Mouse (Mus musculus): ENCODE measurements around the gene Chd3. TPM values are rescaled to one million over a fixed set of nuclear protein-coding genes. Genes with fewer than 3 reads are reported as not detected.
A peak's percentile ranks its signal among the peaks of the same experiment; 100 is the strongest.
"Not testable (repeated sequence)": the region's sequence is repeated elsewhere in the genome, so short reads cannot be mapped to it uniquely, and the experiment has no call there.

Chd3 gene
- total and polyA plus RNA-seq, 3 experiments, result 71.0 to 92.8 (median 83.4) TPM

DNA sequence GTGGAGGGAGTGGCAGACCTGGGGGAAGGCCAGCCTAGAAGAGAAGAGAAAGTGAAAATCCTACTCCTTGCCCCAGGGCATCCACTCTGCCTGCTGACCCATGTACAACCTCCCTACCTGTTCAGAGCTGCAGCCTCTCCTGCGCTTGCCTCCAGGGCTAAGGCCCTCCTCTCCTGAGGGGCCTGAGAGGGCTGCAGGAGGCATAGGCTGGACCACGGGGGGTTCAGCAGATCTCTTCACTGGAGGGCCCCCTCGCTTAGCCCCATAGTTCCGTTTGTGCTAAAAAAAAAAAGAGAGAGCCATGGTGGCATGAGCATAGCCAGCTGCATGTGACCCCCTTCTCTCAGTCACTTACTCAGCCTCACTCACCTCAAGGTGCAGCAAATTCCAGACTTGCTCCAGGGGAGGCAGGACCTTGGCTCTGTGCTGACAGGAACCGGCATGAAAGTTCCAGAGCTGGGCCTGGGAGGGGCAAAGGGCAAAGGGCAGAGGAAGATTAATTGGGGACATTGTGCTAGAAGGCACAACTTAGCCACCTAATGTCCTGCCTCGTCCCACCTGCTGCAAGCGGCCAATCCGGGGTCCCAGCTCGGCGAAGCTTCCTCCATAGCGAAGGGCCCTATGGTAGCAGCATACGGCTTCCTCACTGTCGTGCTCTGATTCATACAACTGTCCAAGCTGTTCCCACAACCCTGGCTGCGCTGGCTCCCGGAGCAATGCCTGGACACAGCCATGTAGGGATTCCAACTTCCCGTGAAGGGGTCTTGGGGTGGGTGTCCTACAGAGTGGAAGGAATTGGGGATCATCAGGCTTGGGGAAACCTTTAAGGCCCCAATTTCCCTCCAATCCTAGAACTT is 37.9 kb upstream of the Chd3 start:
- DNase-seq, result no peak

DNA sequence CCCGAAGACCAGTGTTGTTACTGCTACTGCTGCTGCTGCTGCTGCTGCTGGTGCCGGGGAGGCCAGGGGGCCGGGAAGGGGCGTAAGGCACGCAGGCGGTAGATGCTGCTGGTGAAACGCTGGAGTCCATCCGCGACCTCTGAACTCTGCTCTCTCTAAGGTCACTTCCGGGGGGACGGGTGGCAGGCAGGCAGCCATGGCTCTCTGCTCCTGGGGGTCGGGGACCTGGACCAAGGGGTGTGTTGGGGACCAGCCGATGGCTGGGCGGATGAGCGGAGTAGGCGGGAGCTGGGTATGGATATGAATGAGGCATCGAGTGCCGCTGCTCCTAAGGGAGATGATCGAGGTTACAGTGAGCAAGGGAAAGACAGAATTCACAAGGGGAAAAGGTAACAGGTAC is 37.1 kb upstream of the Chd3 start:
- no peak for DNase-seq

DNA sequence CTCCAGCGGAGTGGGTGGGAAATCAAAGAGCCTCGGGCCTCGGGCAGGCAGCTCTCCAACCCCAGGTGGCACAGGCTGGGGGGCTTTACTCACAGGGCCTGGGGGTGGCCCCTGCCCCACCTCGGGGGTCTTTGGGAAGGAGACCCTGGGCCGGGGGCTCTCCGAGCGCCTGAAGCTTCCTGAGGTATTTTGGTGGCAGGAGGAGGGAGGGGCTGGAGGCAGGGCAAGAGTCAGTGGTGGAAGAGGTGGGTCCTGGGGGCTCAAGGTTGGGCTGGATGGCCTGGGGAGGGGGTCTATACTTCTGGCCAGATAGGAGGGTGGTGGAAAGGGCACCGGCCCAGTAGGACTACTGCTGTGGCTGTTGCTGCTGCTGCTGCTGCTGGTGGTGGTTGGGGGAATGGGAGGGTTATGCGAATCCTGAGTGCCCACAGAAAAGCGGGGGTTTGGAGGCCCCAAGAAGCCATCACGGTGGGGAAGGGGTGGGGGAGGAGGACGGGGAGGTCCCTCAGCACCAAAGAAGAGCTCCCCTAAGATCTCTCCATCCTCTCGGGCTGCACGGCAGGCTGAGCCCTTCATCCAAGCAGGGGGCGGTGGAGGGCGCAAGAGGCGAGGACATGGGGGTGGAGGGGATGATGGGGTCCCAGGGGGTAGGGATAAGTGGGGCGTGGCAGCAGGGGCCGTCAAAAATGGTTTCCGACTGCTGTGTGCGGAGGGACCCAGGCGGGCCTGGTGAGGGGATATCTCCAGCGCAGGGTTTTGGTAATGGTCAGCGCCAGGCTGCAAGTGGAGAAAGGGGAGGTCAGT is 36.4 kb upstream of the Chd3 start:
- no peak for DNase-seq

DNA sequence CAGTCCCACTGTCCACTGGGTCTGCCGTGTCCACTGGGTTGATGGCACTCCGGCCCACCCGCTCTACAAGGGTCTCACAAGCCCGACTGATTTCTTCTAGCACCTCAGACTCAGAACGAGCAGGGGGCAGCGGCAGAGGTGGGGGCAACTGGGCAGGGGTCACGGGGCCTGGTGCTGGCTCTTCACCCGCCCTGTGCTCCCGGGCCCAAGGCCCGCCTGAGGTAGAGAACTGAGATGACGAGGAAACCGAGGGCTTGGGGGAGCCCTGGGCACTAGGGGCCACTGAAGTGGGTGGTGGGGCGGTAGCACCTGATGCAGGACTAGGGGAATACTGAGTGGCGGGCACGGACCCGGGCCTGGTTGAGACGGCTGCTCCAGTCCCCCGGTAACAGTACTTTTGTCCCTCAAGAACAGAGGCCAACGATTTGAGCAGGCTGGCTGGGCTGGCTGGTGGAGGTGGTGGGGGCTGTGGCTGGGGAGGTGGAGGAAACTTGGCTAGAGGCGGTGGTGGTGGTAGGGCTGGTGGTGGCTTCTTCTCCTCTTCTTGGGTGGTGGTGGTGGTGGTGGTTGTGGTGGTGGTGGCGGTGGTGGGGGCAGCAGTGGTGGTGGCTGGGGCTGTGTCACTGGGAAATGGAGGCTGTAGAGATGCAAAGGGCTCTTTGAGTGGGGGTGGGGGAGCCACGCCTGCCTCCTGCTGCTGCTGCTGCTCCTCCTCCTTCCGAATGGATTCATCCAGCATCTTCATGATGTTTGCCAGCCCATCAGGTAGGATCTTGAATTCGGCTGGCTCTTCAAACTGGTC is 35.6 kb upstream of the Chd3 start:
- DNase-seq, result no peak

DNA sequence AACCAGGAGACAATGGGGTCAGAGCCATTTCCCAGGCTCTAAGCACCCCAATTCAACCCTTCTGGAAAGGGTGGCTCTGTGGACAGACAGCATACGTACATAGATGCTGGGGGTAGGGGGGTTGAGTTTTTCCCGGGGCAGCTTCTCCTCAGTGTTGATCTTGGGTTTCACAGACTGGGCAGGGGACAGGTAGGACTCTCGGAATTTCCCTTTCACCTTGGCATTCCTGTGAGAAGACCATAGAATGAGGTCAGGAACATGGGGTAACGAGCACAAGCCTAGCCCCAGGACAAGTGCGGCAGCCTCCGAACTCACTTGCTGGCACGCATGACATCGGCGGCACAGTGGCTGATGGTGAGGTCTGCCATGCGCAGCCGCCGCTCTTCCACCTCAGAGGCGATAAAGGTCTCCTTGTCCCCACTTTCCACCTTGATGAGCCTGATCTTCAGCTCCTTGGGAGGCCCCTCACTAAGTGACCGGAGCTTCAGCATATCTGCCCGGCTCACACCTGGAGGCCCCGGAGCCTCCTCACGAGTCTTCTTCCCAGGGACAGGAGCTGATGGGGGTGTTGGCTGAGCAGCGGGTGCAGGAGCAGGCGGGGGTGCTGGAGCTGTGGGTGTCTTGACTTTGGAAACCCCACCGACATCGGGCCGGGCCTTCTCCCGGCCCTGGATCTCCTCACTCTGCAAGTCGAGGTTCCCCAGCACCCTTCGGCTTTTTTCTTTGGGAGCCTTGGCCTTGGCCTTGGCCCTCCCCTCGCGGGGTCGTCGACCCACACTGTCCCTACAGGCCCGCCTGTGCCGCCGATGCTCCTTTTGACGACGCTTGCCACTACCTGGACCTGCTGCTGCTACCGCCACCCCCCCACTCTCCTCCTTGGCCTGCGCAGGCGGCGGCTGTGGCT is 34.7 kb upstream of the Chd3 start:
- no peak for DNase-seq

DNA sequence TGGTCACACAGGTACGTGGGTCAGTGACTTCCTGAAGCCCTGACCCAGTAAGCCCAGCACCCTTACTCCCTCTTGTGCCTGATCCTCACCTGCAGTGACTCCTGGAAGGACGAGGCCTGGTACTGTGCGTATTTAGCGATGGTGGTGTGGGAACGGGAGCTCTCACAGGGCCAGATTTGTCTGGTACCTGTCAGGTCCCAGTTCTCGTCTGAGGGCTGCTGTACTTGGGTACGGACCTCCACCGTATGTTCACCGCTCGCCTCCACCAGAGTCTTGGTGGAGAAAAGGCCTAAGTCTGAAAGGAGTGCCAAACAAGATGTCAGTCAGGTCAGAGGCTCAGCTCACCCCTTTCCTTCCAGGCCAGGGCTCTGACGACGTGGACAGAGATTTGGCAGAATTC is 32.8 kb upstream of the Chd3 start:
- no peak for DNase-seq

DNA sequence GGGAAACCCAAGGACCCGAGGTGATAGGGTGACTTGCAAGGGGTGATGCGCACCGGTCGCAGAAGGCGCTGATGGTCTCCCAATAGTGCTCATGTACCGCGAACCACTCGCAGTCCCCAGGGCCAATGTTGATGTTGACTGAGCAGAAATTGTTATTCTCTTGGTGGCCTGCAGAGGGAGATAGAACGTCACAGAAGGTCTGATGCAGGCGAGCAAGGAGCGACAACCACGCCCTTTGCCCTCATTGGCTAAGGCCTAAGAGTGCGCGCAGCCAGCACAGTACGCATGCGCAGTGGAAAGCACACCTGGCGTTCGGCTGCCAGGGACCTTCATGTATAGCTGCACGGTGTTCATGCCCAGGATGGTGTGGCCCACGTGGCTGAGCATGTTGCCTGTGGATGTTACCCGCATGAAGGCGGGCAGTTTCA is 32.0 kb upstream of the Chd3 start:
- peak; percentile 90 for DNase-seq

DNA sequence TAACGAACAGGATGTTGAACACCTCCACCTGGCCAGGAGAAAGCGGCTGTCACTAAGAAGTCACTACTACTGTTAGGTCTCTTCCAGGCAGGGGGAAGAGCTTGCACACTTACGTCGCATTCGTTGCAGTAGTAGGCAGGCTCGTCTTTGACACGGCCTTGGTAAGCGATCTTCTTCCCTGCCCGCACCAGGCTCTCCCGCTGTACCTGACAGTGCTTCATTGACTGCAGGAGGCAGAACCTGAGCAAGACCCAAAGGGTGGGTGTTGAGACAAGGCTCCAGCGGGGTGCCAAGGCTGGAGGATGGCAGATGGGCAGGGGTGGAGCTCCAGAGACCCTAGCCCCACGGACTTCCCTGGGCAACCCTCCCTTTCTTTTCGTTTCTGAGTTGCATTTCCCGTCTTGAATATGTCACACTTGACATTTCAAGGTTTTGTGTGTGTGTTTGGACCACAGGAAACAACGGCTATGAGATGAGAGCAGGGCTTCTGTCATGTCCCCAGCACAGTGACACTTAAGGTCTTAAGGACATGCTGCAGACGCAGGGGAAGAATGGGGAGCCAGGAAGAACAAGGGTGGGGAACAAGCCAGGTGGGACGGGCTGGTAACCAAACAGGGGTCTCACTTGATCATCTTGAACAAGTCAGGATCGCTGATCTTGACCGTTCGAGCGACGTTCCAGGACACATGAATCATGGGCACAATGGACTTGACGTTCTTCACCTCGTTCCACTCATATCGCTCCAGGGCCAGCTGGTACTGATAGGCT is 31.1 kb upstream of the Chd3 start:
- DNase-seq, result no peak

DNA sequence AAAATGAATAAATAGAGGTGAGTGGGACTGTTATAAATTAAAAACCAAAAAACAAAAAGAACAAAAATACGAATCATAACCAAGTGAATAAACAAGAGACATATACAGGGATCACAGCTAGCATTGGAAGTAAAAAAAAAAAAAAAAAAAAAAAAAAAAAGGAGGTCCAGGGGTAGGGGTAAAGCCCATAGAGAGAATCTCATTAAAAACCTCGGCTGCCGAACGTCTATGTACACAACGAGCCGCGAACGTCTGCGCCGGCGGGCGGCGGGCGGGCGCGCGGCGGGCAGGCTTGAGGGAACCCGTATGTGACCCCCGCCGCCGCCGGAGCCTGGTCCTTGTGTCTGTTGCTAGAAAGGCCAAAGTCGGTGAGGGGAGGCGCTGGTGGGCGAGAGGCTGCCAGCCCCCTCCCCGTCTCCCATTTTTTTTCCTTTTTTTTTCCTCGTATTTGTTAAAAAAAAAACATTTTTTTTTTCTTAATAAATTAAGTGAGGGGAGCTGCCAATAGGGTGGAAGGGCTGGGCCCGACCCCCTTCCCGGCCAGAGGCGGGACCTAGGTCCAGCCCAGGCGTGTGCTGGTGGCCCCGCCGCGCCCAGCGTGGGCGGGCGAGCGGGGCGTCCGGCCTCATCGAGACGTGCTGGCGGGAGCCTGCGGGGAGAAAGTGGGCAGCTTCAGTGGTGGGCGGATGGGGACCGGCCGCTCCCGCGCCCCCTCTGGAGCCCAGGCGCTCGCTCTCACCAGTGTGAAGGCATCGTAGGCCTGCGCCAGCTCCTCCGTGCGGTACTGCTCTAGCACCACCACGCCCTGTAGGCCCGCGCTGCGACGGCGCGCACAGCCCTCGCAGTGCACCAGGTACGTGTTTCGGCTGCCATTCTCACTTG is 30.2 kb upstream of the Chd3 start:
- DNase-seq, result no peak

DNA sequence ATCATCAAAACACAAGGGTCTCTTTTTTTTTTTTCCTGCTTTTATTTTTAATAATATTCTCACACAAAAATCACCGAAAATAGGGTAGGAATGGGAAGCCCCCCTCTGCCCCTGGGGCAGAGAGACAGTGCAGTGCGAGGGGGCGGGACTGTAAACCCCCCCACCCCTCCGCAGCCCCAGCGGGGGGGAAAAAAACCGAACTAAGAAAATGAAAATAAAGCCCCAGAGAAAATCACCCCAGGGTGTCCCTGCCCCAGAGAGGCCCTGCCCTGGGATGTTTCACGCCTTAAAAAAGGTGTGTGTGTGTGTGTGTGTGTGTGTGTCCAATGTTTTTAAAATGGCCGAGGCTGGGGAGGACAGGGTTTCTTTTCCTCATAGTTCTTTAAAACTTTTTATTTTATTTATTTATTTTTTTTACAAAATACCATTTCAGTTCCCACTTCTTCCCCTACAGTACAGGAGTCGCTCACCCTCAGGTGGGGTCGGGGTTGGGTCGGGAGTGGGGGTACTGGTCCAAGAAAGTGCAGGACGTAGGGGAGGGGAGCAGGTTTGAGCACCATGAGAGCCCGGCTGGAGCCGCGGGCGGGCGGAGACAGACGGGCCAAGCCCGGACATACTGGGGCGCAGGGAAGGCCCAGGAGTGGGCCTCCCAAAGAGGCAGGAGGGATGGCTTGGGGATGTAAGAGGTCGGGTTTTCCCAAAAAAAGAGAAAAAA is 29.4 kb upstream of the Chd3 start:
- no peak for DNase-seq

DNA sequence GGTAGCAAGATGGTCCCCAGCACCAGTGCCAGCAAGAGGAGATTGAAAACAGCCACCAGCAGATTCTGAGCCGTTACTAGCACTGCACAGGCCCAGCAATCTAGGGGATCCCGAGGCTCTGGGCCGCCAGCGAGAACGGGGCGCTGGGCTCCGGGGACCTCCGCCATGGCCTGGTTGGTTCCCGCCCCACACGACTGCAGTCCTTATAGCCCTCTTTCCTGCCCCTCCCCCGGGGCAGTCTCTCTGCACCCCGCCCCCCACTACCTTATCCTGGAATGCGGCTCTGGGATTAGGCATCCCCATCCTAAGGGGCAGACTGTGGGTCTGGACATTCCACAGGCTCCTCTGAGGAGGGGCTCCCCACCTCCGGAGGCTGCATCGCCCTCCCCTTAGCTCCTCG is 28.9 kb upstream of the Chd3 start, which contains the start of gene Tmem88:
Gene Tmem88, minus strand, starts transcription at position 176 of the 400 bp plus-strand sequence.
- DNase-seq, result peak; percentile 64

DNA sequence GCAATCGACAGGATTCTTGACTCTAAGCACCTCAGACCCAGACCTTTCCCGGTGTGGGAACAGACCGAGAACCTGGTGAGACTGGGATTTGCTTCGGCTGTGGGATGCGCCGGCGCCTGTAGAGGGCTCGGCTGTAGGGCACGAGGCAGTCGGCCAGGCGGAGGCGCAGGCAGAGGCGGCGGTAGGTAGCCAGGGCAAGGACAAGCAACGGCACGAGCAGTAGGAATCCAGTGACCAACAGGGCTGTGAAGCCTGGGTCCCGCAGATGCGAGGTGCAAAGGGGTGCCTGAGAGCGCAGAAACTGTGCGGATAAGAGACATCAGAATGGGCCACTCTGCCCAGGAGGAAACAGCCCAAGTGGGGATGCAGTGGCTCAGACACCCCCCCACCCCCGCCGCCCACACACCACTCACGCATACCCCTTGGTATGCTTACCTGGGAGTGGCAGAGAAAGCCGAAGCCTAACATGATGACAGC is 28.4 kb upstream of the Chd3 start:
- DNase-seq, result peak; percentile 51

DNA sequence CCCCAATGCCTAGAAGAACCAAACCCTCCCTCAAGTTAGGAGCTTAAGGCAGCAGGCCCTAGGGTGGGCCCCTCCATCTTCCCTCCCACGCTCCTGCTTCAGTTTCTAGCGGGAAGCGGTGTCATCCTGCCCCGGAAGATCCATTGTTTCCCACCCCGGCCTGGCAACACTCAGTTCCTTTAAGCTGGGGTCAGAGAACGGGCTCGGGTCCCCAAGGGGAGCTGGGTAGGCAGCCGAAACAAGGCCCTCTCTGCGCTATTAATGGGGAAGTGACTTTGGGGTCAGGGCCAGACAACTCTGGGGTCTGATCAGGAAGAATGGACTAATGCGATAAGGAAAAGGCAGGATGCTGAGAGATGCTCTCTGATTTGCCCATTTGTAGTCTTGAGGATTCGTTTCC is 27.6 kb upstream of the Chd3 start:
- DNase-seq, result peak; percentile 74

DNA sequence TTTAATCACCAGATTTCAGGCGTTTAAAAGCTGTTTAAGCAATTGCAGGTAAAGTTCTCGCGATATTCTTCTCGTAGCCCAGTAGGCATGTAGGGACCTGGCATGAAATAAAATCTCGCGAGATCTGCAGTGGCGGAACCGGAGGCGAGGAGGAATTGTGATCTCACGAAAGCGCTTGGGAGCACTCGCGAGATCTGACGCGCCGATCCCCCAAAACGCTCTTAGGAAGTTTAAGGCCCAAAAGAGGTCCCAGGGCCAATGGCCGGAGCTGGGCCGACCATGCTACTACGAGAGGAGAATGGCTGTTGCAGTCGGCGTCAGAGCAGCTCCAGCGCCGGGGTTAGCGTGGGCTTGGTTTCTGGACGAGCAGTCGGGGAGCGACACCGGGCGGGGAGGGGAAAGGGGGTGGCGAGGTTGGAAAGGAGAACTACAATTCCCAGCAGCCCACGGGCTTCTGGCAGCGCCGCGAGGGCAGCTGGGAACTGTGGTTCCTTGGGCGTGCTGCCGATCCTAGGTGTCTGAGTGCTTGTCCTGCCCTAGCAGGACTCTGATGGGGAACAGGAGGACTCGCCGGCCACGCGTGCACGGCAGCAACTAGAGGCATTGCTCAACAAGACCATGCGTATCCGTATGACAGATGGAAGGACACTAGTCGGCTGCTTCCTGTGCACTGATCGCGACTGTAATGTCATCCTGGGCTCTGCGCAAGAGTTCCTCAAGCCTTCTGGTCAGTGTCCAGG is 26.6 kb upstream of the Chd3 start:
- peak; percentile 96 for DNase-seq

DNA sequence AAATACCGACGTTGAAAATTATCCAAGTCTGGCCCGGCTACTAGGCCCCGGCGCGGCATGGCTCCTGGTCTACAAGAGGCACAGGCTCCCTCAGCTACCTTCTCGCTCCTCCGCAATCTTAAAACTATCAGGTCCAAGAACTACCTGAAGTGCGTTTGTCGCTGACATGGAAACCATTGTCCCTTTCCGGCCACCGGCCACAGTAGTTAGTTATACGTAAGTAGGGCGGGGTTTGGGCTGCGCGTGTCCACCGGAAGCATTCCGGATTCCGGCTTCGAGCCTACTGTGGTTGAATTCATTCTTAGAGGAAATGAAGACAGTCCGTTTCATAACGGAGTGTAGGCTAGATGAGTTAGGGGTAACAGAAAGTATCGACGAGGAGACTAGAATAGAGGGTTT is 26.0 kb upstream of the Chd3 start, which contains the start of the genes Naa38 and Cyb5d1:
Gene Naa38, plus strand, starts transcription at position 253 of the 399 bp plus-strand sequence.
Gene Cyb5d1, minus strand, starts transcription at position 397 of the 399 bp plus-strand sequence.
- DNase-seq, result peak; percentile 93

DNA sequence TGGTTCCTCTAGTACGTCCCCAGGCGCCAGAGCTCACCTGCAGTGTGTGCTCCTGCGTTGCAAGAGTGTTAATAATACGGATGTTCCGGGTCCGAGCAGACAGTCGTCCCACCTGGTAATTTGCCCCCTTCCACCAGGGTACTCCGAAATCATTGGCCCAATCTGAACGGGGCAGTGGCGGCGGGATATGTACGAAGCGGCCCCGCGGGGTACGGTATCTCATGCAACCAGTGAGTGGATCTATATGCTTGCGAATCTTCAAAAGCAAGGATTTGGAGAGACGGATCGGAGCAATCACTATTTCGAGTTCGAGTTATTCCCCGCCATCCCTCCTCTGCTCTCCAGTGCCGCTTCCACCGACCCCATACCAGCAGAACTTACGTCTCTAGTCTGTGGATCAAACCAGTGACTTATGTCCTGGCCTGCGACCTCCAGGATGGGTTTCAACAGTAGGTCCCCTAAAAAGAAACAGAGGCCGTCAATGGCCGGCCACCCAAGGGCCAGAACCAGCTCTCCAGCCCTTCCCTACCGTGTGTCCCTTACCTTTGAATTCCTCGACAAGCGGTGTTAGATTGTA is 25.5 kb upstream of the Chd3 start:
- DNase-seq, result not testable (repeated sequence)

DNA sequence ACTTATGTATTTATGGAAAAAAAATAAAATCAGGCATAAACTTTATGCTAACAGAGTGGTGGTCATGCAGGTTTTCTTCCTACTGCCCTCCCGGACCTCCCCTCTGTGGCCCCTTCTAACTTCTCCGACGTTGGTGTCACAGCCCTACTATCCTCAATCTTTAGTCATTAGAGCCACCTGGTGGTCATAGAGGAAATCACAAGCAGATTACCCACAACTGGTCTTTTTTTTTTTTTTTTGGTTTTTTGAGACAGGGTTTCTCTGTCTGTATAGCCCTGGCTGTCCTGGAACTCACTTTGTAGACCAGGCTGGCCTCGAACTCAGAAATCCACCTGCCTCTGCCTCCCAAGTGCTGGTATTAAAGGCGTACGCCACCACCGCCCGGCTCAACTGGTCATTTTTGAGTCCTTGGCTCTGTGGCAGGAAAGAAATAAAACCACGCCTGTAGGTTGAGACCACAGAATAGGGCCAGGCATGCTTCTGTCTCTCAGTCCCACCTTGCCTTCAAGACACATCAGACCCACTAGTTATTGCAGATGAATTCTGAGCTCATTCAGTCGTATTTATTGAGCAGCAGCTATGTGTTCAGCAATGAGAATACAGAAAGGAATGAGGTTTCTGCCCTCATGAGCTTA is 21.3 kb upstream of the Chd3 start:
- DNase-seq, result peak; percentile 64
